Mouse (Mus musculus): Measurements from ENCODE around the gene Adap1. TPM values are rescaled to one million over a fixed set of nuclear protein-coding genes. Genes with fewer than 3 reads are reported as not detected.

The Adap1 gene
- total and polyA plus RNA-seq, 3 experiments = 1.5 to 2.8 (median 1.7) TPM

DNA sequence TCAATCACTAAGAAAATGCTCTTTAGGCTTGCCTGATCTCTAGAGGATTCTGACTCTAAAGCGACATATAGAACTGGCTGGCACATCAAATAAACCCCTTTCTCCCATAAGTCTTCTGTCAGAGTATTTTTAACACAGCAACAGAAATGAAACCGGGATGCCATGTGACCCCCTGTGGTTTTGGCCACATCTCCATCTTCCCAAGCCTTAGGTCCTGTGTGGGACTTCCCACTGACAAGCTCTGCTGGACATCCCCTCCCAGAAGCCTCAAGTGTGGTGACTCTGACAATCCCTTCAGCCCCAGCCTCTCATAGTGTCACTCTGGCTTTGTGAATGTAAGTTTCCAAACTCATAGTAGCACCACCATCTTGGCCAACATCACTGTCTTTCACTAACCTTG, 31.3 kb downstream of the Adap1 start:
- Histone ChIP-seq H3K27me3 (ENCODE audit: control insufficient read depth, insufficient read depth, low read length) (no peaks in the 10 kb centered on the region), H3K4me1 (ENCODE audit: control insufficient read depth, insufficient read depth, low read length) (no peaks in the 10 kb centered on the region), H3K27ac (no peak overlapping the region), H3K36me3 (ENCODE audit: control insufficient read depth, insufficient read depth, low read length) (no peaks in the 10 kb centered on the region), H3K9ac (ENCODE audit: low read depth, low read length) (no peak overlapping the region), H3K79me2 (replicated peaks; ENCODE audit: control insufficient read depth, insufficient read depth, low read length) (no peaks in the 10 kb centered on the region), H3K4me3 (no peak overlapping the region)
- no peak for DNase-seq
- whole genome bisulfite sequencing = 81% methylated on average over 2 of the region's 2 CpGs
- intact Hi-C loops (cut with DNase I) = no loop called here
- TF ChIP-seq POLR2A (IDR thresholded peaks at IDR 0.05; ENCODE audit: insufficient read depth, low read depth, low read length) = no peak
- TF ChIP-seq CTCF (IDR thresholded peaks at IDR 0.05) = no peak
- no peak for TF ChIP-seq EP300 (IDR thresholded peaks at IDR 0.05; ENCODE audit: insufficient read depth, low read depth, low read length)

DNA sequence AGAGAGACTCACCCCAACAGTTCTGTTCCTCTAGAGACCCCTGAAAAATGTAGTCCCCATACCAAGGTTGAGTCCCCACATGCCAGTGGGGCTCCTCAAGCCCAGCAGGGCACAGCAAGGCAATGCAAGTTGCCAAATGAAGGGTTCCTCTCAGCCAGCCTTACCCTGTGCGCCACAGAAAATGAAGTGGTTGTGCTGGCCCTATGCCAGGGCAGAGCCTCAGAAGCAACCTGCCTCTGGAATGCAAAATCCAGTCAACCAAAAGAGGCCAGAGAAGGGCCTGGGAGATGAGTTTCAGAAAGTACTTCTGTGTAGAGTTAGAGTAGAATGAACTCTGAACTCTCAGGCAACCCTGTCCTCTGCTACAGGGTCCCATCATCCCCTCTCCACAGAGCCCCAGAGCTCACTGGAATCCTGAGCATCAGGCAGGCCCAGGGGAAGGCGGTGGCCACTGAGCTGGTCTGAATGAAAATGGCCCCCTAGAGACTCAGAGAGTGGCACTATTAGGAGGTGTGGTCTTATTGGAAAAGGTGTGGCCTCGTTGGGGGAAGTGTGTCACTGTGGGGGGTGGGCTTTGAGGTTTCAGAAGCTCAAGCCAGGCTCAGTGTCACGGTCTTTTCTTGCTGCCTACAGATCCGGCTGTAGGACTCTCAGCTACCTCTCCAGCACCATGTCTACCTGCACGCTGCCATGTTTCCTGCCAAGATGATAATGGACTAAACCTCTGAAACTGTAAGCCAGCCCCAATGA, 33.4 kb downstream of the Adap1 start:
- DNase-seq = no peak
- Histone ChIP-seq H3K4me3 (no peak overlapping the region), H3K27ac (no peak overlapping the region), H3K4me1 (ENCODE audit: control insufficient read depth, insufficient read depth, low read length) (no peaks in the 10 kb centered on the region; the same call in 1 of the 2 replicates), H3K27me3 (ENCODE audit: control insufficient read depth, insufficient read depth, low read length) (no peaks in the 10 kb centered on the region), H3K36me3 (ENCODE audit: control insufficient read depth, insufficient read depth, low read length) (no peaks in the 10 kb centered on the region), H3K9ac (ENCODE audit: low read depth, low read length) (no peak overlapping the region), H3K79me2 (replicated peaks; ENCODE audit: control insufficient read depth, insufficient read depth, low read length) (no peaks in the 10 kb centered on the region)
- TF ChIP-seq EP300 (IDR thresholded peaks at IDR 0.05; ENCODE audit: insufficient read depth, low read depth, low read length) (no peak), POLR2A (IDR thresholded peaks at IDR 0.05; ENCODE audit: insufficient read depth, low read depth, low read length) (no peak), CTCF (IDR thresholded peaks at IDR 0.05) (no peak)
- intact Hi-C loops (cut with DNase I) = no loop called here
- 76% methylated on average over 6 of the region's 6 CpGs for WGBS

DNA sequence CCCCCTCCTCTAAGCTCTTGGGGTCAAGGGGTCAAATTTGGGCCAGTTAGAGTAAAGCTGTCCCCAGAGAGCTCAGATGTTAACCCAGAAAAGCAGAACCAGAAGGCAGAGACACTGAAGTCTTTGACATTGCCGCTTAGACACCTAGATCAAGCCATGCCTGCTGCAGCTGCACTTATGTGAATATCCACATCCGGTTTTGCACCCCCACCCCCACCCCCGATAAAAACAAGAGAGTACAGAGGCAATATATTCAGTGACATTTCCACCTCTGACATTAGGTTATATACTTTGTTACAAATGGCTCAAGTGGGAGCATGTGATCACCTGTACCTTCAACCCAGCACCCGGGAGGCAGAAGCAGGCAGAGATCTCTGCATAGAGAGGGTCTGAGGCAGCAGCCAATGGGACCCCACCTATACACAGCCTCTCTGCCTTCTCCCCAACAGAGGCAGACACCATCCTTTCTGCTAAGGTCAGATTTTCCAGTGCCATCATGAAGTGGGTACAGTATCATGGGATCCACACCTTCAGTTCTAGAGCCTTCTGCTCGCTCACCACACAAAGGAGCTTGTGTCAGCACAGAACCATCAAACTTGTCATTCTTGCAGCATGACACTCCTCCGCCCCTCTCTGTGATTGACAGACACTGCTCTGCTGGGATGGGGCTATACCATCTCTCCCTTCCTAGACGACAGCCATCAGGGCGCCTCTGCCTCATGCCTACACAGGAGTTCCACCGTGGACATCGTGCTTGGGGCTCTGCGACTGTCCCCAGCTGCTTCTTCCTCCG, 34.8 kb downstream of the Adap1 start:
- Histone ChIP-seq H3K36me3 (ENCODE audit: control insufficient read depth, insufficient read depth, low read length) (no peaks in the 10 kb centered on the region), H3K27me3 (ENCODE audit: control insufficient read depth, insufficient read depth, low read length) (no peaks in the 10 kb centered on the region), H3K79me2 (replicated peaks; ENCODE audit: control insufficient read depth, insufficient read depth, low read length) (no peaks in the 10 kb centered on the region), H3K4me3 (no peak overlapping the region), H3K4me1 (ENCODE audit: control insufficient read depth, insufficient read depth, low read length) (no peaks in the 10 kb centered on the region; the same call in 1 of the 2 replicates), H3K9ac (ENCODE audit: low read depth, low read length) (no peak overlapping the region), H3K27ac (no peak overlapping the region)
- no peak for TF ChIP-seq EP300 (IDR thresholded peaks at IDR 0.05; ENCODE audit: insufficient read depth, low read depth, low read length)
- TF ChIP-seq CTCF (IDR thresholded peaks at IDR 0.05) = no peak
- TF ChIP-seq POLR2A (IDR thresholded peaks at IDR 0.05; ENCODE audit: insufficient read depth, low read depth, low read length) = no peak
- intact Hi-C loops (cut with DNase I) = no loop called here
- 76% methylated on average over 12 of the region's 12 CpGs for WGBS
- no peak for DNase-seq

DNA sequence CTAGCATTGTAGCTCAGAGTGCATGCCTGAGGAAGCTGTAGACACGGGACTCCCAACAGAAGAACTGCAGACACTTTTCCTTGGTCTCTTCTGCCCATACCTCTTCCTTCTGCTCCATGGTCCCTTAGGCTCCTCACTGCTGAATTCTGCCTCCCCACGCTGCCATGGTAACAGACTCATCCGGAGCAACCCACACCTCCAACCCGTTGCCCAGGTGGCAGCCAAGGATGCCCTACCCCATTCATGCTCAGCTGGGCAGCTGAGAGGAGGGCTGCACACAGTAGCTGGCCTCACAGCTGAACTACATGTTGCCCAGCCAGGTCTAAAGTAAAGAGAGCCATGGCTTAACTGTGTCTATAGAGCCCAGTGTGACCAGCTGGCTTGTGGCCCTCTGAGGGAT, 36.8 kb downstream of the Adap1 start:
- WGBS = 64% methylated on average over 4 of the region's 4 CpGs
- intact Hi-C loops (cut with DNase I) = no loop called here
- DNase-seq = no peak

DNA sequence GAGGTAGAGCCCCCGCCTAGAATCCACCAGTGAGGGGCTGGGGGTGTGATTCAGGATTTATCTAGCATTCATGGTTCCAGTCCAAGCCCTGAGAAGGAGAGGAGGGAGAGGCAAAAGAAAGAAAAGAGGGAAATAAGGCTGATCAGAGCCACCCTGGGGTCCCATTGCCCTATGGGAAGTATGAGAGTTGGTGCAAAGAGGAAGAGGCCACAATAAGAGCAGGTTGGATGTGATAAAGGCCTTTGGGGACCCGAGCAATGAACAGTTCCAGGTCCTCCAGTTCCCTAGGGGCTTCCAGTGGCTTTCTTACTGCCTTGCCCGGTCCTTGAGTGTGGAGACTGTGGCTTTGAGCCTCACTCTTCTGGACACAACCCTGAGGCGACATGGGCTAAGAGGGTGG, 37.6 kb downstream of the Adap1 start:
- WGBS = 71% methylated on average over 4 of the region's 4 CpGs

More for the DNA sequence above, 36.8 kb downstream of the Adap1 start:
- Histone ChIP-seq H3K36me3 (ENCODE audit: control insufficient read depth, insufficient read depth, low read length) (no peaks in the 10 kb centered on the region), H3K4me3 (no peak overlapping the region), H3K27ac (no peak overlapping the region), H3K79me2 (replicated peaks; ENCODE audit: control insufficient read depth, insufficient read depth, low read length) (no peaks in the 10 kb centered on the region), H3K4me1 (ENCODE audit: control insufficient read depth, insufficient read depth, low read length) (no peaks in the 10 kb centered on the region; the same call in 1 of the 2 replicates), H3K27me3 (ENCODE audit: control insufficient read depth, insufficient read depth, low read length) (no peaks in the 10 kb centered on the region), H3K9ac (ENCODE audit: low read depth, low read length) (no peak overlapping the region)
- TF ChIP-seq EP300 (IDR thresholded peaks at IDR 0.05; ENCODE audit: insufficient read depth, low read depth, low read length) (no peak), POLR2A (IDR thresholded peaks at IDR 0.05; ENCODE audit: insufficient read depth, low read depth, low read length) (no peak), CTCF (IDR thresholded peaks at IDR 0.05) (no peak)

DNA sequence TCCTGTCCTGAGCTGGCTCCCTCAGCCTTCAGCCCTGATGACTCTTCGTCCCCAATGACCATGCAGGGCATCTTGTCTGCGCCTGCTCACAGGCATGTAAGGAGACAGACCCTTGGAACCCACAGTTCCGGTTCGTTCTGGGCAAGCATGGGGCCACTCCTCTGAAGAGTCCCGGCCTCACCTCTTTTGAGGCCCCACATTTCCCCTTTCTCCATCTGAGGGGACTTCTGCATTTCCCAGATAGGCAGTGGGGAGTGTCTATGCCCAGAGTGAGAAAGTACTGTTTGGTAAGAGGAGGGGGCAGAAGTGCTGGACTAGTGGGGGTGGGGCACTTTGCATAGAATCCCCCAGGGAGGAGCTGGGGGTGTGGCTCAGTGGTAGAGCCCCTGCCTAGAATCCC, 38.3 kb downstream of the Adap1 start:
- H3K4me1 ChIP-seq (ENCODE audit: control insufficient read depth, insufficient read depth, low read length) = no peaks in the 10 kb centered on the region; the same call in 1 of the 2 replicates
- H3K27ac ChIP-seq = no peak overlapping the region
- WGBS = 85% methylated on average over 5 of the region's 5 CpGs
- H3K36me3 ChIP-seq (ENCODE audit: control insufficient read depth, insufficient read depth, low read length) = no peaks in the 10 kb centered on the region
- peak in 1 of 2 experiments; percentile 42 for DNase-seq
- no peak overlapping the region for H3K4me3 ChIP-seq
- no peak overlapping the region for H3K9ac ChIP-seq (ENCODE audit: low read depth, low read length)
- TF ChIP-seq CTCF (IDR thresholded peaks at IDR 0.05) (no peak), POLR2A (IDR thresholded peaks at IDR 0.05; ENCODE audit: insufficient read depth, low read depth, low read length) (no peak)
- intact Hi-C loops (cut with DNase I) = no loop called here
- H3K79me2 ChIP-seq (replicated peaks; ENCODE audit: control insufficient read depth, insufficient read depth, low read length) = no peaks in the 10 kb centered on the region
- no peaks in the 10 kb centered on the region for H3K27me3 ChIP-seq (ENCODE audit: control insufficient read depth, insufficient read depth, low read length)

More for the DNA sequence above, 37.6 kb downstream of the Adap1 start:
- H3K27ac ChIP-seq = no peak overlapping the region
- no peaks in the 10 kb centered on the region for H3K27me3 ChIP-seq (ENCODE audit: control insufficient read depth, insufficient read depth, low read length)
- no peak overlapping the region for H3K4me3 ChIP-seq
- H3K36me3 ChIP-seq (ENCODE audit: control insufficient read depth, insufficient read depth, low read length) = no peaks in the 10 kb centered on the region
- H3K4me1 ChIP-seq (ENCODE audit: control insufficient read depth, insufficient read depth, low read length) = no peaks in the 10 kb centered on the region; the same call in 1 of the 2 replicates
- TF ChIP-seq POLR2A (IDR thresholded peaks at IDR 0.05; ENCODE audit: insufficient read depth, low read depth, low read length) = no peak
- TF ChIP-seq EP300 (IDR thresholded peaks at IDR 0.05; ENCODE audit: insufficient read depth, low read depth, low read length) = no peak
- H3K9ac ChIP-seq (ENCODE audit: low read depth, low read length) = no peak overlapping the region
- no peaks in the 10 kb centered on the region for H3K79me2 ChIP-seq (replicated peaks; ENCODE audit: control insufficient read depth, insufficient read depth, low read length)
- DNase-seq = no peak
- intact Hi-C loops (cut with DNase I) = no loop called here

Data from heart, adult 2 months (tissue).